Mouse (Mus musculus): ENCODE measurements around the gene Olfr317. TPM values are rescaled to one million over a fixed set of nuclear protein-coding genes. Genes with fewer than 3 reads are reported as not detected.
"Not testable (repeated sequence)": the region's sequence is repeated elsewhere in the genome, so short reads cannot be mapped to it uniquely, and the experiment has no call there.

Gene Olfr317
- polyA plus RNA-seq, 1 experiment, result not detected

- no peak for TF ChIP-seq GATA1 (IDR thresholded peaks at IDR 0.05; ENCODE audit: low read length)
- TF ChIP-seq TAL1 (IDR thresholded peaks at IDR 0.05; ENCODE audit: low read length), result no peak
- no peaks in the 10 kb centered on the region for H3K36me3 ChIP-seq (ENCODE audit: control insufficient read depth)
- no peaks in the 10 kb centered on the region for H3K27me3 ChIP-seq (ENCODE audit: control insufficient read depth)
- no peak within 1 kb of the TSS for H3K4me3 ChIP-seq (replicated peaks)
- H3K9me3 ChIP-seq (ENCODE audit: control insufficient read depth, low read length), result no peaks in the 10 kb centered on the region
- no peaks in the 10 kb centered on the region for H3K4me1 ChIP-seq (ENCODE audit: control insufficient read depth)
Measured at GRCm38 (mm10) chr11:58723914-58724313, 15.1 kb downstream of the Olfr317 start, which contains the start of gene Olfr318. TSS of gene Olfr318 (minus strand) at chr11:58724014.

GRCm38 (mm10) chr11:58719701-58720100, 19.3 kb downstream of the Olfr317 start:
- no peaks in the 10 kb centered on the region for H3K36me3 ChIP-seq (ENCODE audit: control insufficient read depth)
- H3K27me3 ChIP-seq (ENCODE audit: control insufficient read depth), result no peaks in the 10 kb centered on the region
- H3K9me3 ChIP-seq (ENCODE audit: control insufficient read depth, low read length), result no peaks in the 10 kb centered on the region
- no peak for TF ChIP-seq TAL1 (IDR thresholded peaks at IDR 0.05; ENCODE audit: low read length)
- TF ChIP-seq GATA1 (IDR thresholded peaks at IDR 0.05; ENCODE audit: low read length), result no peak
- H3K4me3 ChIP-seq (replicated peaks), result no peak overlapping the region
- no peaks in the 10 kb centered on the region for H3K4me1 ChIP-seq (ENCODE audit: control insufficient read depth)

- H3K36me3 ChIP-seq (ENCODE audit: control insufficient read depth); H3K9me3 ChIP-seq (ENCODE audit: control insufficient read depth, low read length); H3K4me3 ChIP-seq (replicated peaks); H3K27me3 ChIP-seq (ENCODE audit: control insufficient read depth); H3K4me1 ChIP-seq (ENCODE audit: control insufficient read depth): not testable (repeated sequence)
Measured at GRCm38 (mm10) chr11:58717723-58718122, 21.3 kb downstream of the Olfr317 start.

GRCm38 (mm10) chr11:58709086-58709485, 29.9 kb downstream of the Olfr317 start:
- no peak for TF ChIP-seq GATA1 (IDR thresholded peaks at IDR 0.05; ENCODE audit: low read length)
- no peak for TF ChIP-seq TAL1 (IDR thresholded peaks at IDR 0.05; ENCODE audit: low read length)

GRCm38 (mm10) chr11:58698862-58699261, 40.1 kb downstream of the Olfr317 start, which contains the start of gene Olfr319:
TSS of gene Olfr319 (plus strand) at chr11:58699162.
- no peaks in the 10 kb centered on the region for H3K4me1 ChIP-seq (ENCODE audit: control insufficient read depth)

More at GRCm38 (mm10) chr11:58709086-58709485, 29.9 kb downstream of the Olfr317 start:
- Histone ChIP-seq H3K36me3 (ENCODE audit: control insufficient read depth) (no peaks in the 10 kb centered on the region), H3K27me3 (ENCODE audit: control insufficient read depth) (no peaks in the 10 kb centered on the region), H3K4me3 (replicated peaks) (no peak overlapping the region), H3K4me1 (ENCODE audit: control insufficient read depth) (no peaks in the 10 kb centered on the region), H3K9me3 (ENCODE audit: control insufficient read depth, low read length) (no peaks in the 10 kb centered on the region)

More at GRCm38 (mm10) chr11:58698862-58699261, 40.1 kb downstream of the Olfr317 start, which contains the start of gene Olfr319:
- Histone ChIP-seq H3K36me3 (ENCODE audit: control insufficient read depth) (no peaks in the 10 kb centered on the region), H3K9me3 (ENCODE audit: control insufficient read depth, low read length) (peaks cover 9% of the 10 kb centered on the region), H3K27me3 (ENCODE audit: control insufficient read depth) (no peaks in the 10 kb centered on the region), H3K4me3 (replicated peaks) (no peak within 1 kb of the TSS)
- TF ChIP-seq GATA1 (IDR thresholded peaks at IDR 0.05; ENCODE audit: low read length) (no peak), TAL1 (IDR thresholded peaks at IDR 0.05; ENCODE audit: low read length) (no peak)

Other genes starting within 250 kb of the Olfr317 start
- not detected in 2 replicates for gene Olfr332, start 246.7 kb downstream of the Olfr317 start, polyA plus RNA-seq (2012)
- gene Olfr331, start 236.6 kb downstream of the Olfr317 start, polyA plus RNA-seq (2012), result not detected in 2 replicates
- not detected in 2 replicates for gene Olfr330, start 204.4 kb downstream of the Olfr317 start, polyA plus RNA-seq (2012)
- not detected in 2 replicates for gene Olfr329-ps, start 192.8 kb downstream of the Olfr317 start, polyA plus RNA-seq (2012)
- not detected in 2 replicates for gene Olfr328, start 183.6 kb downstream of the Olfr317 start, polyA plus RNA-seq (2012)
- gene Olfr224, start 168.7 kb downstream of the Olfr317 start, polyA plus RNA-seq (2012), result 0.02 TPM in 1 of 2 replicates, not detected in the other
- gene Olfr325, start 161.5 kb downstream of the Olfr317 start, polyA plus RNA-seq (2012), result not detected in 2 replicates
- not detected in 2 replicates for gene Olfr324, start 144.1 kb downstream of the Olfr317 start, polyA plus RNA-seq (2012)
- not detected in 2 replicates for gene 2210407C18Rik, start 123.1 kb downstream of the Olfr317 start, polyA plus RNA-seq (2012)
- gene Olfr323, start 108.7 kb downstream of the Olfr317 start, polyA plus RNA-seq (2012), result 0.02 TPM in 1 of 2 replicates, not detected in the other
- 5.5 and 5.7 TPM in 2 replicates for gene Trim58, start 98.7 kb downstream of the Olfr317 start, polyA plus RNA-seq (2012)
- gene Olfr322, start 80.4 kb downstream of the Olfr317 start, polyA plus RNA-seq (2012), result 0.04 and 0.05 TPM in 2 replicates
- gene Olfr320, start 58.1 kb downstream of the Olfr317 start, polyA plus RNA-seq (2012), result not detected in 2 replicates
- not detected in 2 replicates for gene Olfr319, start 40.0 kb downstream of the Olfr317 start, polyA plus RNA-seq (2012)
- gene Olfr318, start 15.2 kb downstream of the Olfr317 start, polyA plus RNA-seq (2012), result not detected in 2 replicates
- not detected in 2 replicates for gene Olfr316, start 13.5 kb upstream of the Olfr317 start, polyA plus RNA-seq (2012)
- gene Olfr315, start 34.0 kb upstream of the Olfr317 start, polyA plus RNA-seq (2012), result not detected in 2 replicates
- gene Olfr314, start 43.7 kb upstream of the Olfr317 start, polyA plus RNA-seq (2012), result not detected in 2 replicates
- gene Fam183b, start 62.7 kb upstream of the Olfr317 start, polyA plus RNA-seq (2012), result not detected in 2 replicates
- not detected in 2 replicates for gene Olfr313, start 75.8 kb upstream of the Olfr317 start, polyA plus RNA-seq (2012)
- not detected in 2 replicates for gene Olfr312, start 90.0 kb upstream of the Olfr317 start, polyA plus RNA-seq (2012)
- not detected in 2 replicates for gene Olfr311, start 100.0 kb upstream of the Olfr317 start, polyA plus RNA-seq (2012)
- gene Gm12258, start 107.9 kb upstream of the Olfr317 start, polyA plus RNA-seq (2012), result 0.01 TPM in 1 of 2 replicates, not detected in the other
- gene 2810021J22Rik, start 128.0 kb upstream of the Olfr317 start, polyA plus RNA-seq (2012), result 0.04 and 0.05 TPM in 2 replicates
- gene Zfp39, start 165.0 kb upstream of the Olfr317 start, polyA plus RNA-seq (2012), result 0.07 and 0.10 TPM in 2 replicates
- gene Btnl10, start 178.7 kb upstream of the Olfr317 start, polyA plus RNA-seq (2012), result 3.0 and 3.5 TPM in 2 replicates
- gene Rnf187, start 199.7 kb upstream of the Olfr317 start, polyA plus RNA-seq (2012), result 58.5 and 75.1 TPM in 2 replicates
- gene Hist3h2ba, start 209.7 kb upstream of the Olfr317 start, polyA plus RNA-seq (2012), result 5.1 and 5.4 TPM in 2 replicates
- gene Hist3h2a, start 215.5 kb upstream of the Olfr317 start, polyA plus RNA-seq (2012), result 5.7 and 9.8 TPM in 2 replicates
- 0.14 TPM in 1 of 2 replicates, not detected in the other for gene Trim17, start 215.5 kb upstream of the Olfr317 start, polyA plus RNA-seq (2012)
- gene Trim11, start 238.9 kb upstream of the Olfr317 start, polyA plus RNA-seq (2012), result 1.0 and 1.2 TPM in 2 replicates

Data from erythroblast, embryonic 14.5 days (primary cell).